Mouse (Mus musculus) lung, adult 2 months (tissue): ENCODE data around the gene Oit3.

Source experiments
- CTCF ChIP-seq: fragments of 200-500 bp; IDR thresholded peaks from 2 replicates; pipeline ENCODE4 v1.5.1; 2011; ENCODE audit warnings: mild to moderate bottlenecking, low read length, control low read depth; ENCODE audit not compliant: insufficient read depth
- POLR2A ChIP-seq: fragments of 200-500 bp; IDR thresholded peaks from 2 replicates; pipeline ENCODE4 v1.6.1; 2011; ENCODE audit warnings: low read depth, mild to moderate bottlenecking, control low read depth, low read length, borderline replicate concordance; ENCODE audit errors: extremely low read depth

GRCm38 (mm10) chr10:59403793-59404149 is 37.8 kb downstream of the Oit3 start:
- TF ChIP-seq CTCF: no peak
- no peak for TF ChIP-seq POLR2A
